Mouse (Mus musculus) ES-CJ7 (cell line): ENCODE measurements around the gene B230307C23Rik.
A peak's percentile ranks its signal among the peaks of the same experiment; 100 is the strongest.
"Not testable (repeated sequence)": the region's sequence is repeated elsewhere in the genome, so short reads cannot be mapped to it uniquely, and the experiment has no call there.

Source experiments
- DNase-seq: peaks from one replicate; pipeline ENCODE4 v3.0.0; 2011; ENCODE audit warnings: low read depth, low spot score

Gene B230307C23Rik

DNA sequence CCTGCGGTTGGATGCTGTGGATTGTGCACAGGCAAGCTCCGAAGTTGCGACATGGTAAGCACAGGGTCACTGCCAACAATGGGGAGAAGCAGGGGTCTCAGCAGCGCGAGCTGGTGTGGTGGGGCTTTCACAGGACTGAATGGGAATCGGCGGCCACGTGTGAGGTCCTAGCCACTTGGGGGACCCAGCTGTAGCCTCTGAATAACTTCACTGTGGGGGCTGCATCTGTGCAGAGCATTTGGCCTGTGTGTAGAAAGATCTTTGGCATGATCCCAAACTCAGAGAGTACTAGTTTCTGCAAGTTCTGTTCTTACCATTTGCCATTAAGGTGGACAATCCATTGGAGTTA is 242 bp downstream of the B230307C23Rik start:
- DNase-seq: not testable (repeated sequence)

DNA sequence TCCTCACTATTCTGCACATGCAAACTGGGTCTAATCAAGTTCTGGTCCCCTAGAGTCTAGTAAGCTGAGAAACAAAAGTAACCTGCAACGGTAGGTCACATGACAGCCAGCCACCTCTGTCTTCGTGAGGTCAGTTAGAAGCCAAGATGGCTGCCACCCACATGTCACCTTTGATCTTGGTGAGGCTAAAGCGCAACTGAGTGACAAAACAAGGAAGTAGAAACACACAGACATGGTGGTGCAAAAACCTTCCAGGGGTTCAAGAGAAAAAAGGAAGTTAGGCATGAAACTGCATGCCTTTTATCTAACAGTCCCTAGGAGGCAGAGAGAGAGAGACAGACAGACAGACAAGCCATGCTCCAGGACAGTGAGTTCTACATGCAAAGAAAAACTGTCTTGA is 25.0 kb downstream of the B230307C23Rik start:
- peak; percentile 28 for DNase-seq

DNA sequence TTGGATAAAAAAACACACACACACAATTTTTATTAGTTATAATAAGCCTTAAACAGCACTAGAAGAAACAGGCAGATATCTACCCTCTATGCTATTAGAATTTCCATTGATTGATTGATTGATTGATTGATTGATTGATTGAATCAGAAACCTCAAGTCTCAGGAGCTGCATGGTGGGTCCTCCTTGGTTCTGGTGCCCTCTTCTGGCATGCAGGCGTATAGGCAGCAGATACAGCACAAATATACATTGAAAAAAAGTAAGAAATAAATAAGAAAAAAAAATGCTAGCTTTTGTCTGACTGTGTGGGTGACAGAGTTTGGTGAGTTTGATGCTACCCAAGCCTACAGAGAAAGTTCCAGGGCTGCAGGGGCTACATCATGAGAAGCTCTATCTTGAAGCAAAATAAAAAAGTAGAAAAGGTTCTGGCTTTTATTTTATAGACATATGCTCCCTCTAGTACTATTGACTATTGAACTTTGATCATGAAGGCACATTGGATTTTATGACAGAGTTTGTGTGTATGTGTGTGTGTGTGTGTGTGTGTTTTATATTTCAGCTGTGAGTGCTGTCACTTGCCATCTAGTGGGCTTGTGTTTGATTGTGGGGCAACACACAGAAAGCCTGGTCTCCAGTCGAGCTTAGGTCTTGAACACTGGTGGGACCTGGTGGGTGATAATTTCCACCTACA is 25.7 kb downstream of the B230307C23Rik start:
- DNase-seq: peak; percentile 47

DNA sequence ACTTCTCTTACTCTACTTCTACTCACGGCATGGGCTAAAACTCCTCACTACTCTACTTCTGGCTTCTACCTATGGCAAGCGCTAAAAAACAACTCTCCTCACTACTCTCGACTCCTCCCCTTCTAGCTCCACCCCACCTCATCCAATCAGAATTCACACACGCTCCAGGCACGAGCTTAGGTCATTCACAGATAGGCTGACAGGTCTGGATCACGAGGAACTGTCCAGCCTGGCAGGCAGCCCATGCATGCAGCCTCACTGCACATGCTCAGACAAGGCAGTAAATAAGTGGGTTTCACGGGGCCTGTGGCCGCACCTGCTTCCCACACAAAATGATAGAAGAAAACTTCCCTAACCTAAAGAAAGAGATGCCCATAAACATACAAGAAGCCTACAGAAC is 29.1 kb downstream of the B230307C23Rik start:
- DNase-seq: peak; percentile 10

DNA sequence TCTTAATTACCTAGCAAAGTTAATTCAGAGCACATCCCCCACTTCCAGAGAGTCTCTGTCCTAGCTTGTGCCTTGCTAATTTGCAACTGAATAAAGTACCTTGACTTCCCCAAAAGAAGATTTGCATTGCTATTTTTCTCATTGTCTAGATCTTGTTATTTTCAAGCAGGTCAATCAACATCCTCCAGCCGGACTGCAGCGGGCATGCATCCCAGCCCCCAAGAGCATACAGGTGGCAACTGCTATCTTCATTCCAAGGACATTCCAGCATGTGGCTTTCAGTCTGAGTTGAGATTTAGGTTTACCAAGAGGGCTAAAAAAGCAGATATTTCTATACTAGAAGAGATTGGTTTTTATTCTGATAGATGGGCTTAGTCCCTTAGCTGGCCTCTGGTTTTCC is 37.9 kb downstream of the B230307C23Rik start:
- DNase-seq: peak; percentile 36

DNA sequence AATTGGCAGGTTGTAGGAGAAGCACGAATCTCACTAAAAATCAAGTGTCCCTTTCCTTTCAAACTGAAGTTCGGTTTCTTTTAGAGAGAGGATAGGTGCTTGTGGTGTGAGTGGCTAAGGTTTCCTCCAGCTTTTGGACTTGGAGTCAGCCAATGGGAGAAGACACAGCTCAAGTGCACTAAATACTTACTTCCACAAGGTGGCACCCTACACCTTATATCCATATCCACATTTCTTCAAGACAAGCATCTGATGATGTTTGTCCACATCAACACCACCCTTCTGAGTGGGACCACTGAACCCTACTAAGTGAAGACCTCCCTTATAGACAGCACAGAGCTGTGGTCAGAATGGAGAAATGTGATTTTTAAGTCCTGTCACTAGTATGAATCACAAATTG is 44.6 kb downstream of the B230307C23Rik start:
- DNase-seq: peak; percentile 77

DNA sequence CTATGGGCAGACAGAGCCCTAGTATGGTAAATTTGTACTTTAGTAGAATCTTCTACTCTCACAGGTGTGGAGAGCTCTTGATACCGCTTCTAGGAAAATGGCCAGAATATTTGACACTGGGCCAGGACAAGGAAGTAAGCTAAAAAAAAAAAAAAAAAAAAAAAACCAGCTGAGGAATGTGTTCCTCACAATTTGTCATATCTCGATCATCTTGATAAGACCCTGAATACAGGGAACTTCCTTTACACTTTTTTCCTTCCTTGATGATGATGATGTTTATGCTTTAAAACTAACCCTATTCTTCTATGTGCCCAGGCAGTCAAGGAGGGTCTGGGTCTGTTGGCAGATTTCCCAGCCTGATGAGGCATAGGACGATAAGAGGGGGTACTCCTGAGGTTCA is 82.3 kb downstream of the B230307C23Rik start:
- DNase-seq: not testable (repeated sequence)

DNA sequence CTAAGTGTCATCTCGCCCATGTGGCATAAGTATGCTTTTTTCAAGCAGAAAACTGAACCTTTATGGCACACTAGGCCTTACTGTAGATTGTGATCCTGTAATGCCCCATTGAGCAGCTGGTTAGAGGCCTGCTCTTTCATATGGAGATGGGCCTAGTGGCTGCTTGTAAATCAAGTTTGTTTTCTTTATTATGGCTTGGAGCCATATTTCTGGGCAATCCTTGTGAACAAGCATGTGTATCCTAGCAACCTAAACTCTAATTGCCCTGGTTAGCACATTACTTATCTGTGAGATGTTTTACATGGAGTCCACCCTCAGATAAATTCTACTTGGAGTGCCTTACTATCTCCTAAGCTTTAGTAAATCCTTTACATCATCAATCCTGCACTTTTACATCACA is 84.0 kb downstream of the B230307C23Rik start:
- DNase-seq: not testable (repeated sequence)
